Mouse (Mus musculus) CD4-positive, CD25-positive, alpha-beta regulatory T cell, adult 4 months (primary cell): ENCODE data around the gene A730049H05Rik. TPM values are rescaled to one million over a fixed set of nuclear protein-coding genes. Genes with fewer than 3 reads are reported as not detected.

Source experiments
- ATAC-seq: one replicate; pipeline ENCODE4 v1.8.0; 2017
- polyA plus RNA-seq, 2 experiments: library from polyadenylated mRNA; unstranded; fragments of 100-300 nt; shearing (Covaris generic); gene quantifications; one replicate each; pipeline ENCODE4 v1.2.1; 2017

The A730049H05Rik gene
- polyA plus RNA-seq, 2 experiments from 2014 or later, result not detected

- ATAC-seq, result no peak
Measured at GRCm38 (mm10) chr6:92882446-92882845, 66.2 kb downstream of the A730049H05Rik start.

DNA sequence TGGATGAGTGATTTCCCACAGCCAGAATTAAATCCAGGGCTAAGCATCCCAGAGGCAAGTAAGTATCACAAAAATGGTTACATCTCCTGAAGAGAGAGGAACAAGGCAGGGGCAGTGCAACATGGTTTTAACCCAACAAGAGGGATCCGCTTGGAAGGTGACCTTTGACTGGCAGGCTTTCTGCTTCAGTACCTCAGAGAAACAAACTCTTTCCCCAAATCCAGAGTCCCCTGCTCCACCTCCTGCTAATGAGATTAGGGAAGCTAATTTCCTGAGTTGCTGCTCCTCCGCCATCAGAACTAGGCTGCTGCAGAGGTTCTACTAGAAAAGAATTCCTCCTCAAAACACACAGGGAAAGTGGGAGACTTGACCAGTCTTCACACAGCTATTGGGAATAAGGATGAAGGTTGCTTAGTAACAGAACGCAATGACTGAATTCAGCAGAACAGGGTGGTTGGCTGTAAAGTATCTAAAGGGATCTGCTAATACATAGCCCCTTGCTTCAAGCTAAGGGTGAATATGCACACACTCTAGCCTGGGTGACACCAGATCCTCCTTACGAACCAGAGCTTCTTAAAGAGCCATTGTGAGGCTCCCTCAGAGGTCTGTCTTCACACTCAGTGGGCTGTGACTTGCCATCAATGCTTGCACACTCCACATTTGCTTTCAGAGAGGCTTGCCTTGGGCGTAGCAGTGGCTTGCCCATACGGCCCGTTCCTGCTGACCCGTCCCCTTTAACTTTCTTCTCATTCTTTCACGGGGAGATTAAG, 67.0 kb downstream of the A730049H05Rik start:
- no peak for ATAC-seq

DNA sequence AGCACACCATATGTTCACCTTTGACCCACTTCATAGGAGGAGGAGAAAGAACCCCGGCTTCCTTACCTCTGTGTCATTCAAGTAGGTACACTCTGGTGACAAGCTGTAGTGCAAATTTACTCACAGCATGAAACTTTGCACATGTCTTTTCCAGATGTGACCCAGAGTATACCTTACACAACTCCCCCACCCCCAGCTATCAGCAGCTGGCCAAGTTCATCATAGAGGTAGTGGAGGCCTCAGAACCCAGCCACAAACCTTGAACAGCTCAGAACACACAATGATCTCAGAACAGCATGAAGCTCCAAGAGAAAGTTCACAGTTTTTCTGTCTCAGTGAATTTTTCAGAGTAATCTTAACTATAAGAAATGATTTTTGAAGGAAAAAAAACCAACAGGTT, 75.3 kb downstream of the A730049H05Rik start:
- ATAC-seq, result no peak

Other genes with a start within 250 kb of the A730049H05Rik start
- under 1 TPM in 1 of 2 experiments, not detected in 1; 0.09 TPM for gene Prickle2, start 110.3 kb upstream of the A730049H05Rik start, polyA plus RNA-seq
- not detected for gene Gm15737, start 52.9 kb downstream of the A730049H05Rik start, polyA plus RNA-seq
- under 1 TPM in 1 of 2 experiments, not detected in 1; 0.09 TPM for gene Adamts9, start 127.0 kb downstream of the A730049H05Rik start, polyA plus RNA-seq